Mouse (Mus musculus): ENCODE measurements around the gene Cfdp1. TPM values are rescaled to one million over a fixed set of nuclear protein-coding genes. Genes with fewer than 3 reads are reported as not detected.

Cfdp1 gene
- total RNA-seq, 2 experiments from 2014 or later: 33.4 to 35.2 TPM

DNA sequence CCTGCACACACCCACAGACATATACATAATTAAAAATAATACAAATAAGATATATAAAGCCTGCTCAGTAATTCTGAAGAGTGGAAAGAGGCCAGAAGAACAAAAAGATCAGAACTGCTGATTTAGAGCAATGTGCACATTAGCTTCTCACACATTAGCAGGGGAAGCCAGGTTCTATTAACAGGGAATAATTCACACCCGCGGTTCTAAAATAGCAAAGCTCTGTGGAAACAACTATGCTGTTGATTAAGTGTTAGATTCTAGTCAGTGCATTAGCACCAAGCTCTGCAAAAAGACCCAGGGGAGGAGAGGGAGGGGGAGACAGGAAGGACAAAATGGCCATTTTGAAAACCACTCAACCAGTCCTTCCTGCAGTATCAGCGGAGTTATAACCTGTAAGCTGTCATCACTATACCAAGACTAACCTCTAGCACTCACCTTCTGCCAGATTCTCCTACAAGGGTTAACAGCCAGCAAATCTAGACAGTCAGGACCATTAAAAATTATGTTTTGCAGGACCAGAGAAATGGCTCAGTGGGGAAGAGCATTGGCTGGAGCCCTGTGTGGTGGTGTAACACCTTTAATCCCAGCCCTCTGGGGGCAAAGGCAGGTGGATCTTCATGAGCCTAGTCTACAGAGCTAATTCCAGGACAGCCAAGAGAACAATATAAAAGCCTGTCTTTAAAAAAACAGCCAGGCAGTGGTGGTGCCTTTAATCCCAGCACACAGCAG is 45.0 kb downstream of the Cfdp1 start:
- intact Hi-C loops (cut with DNase I): no loop called here
- no peak for DNase-seq

DNA sequence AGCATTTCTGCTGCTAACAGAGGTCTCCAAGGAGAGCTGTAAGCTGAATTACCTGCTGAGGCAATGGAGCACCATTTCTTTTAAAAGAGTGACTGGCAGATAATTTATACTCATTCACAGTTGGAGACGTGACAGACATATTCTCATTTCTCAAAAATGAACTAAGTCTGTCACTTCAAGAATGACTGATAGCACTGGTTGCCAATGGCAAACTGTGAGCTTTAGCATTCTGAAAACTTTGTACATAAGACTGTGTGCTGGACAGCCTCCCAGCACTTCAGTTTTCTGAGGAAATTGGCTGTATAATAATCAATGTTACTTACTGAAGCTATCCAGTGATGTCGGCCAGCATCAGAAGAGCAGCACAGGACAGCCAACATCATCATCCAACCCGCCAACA is 46.1 kb downstream of the Cfdp1 start:
- DNase-seq: no peak
- intact Hi-C loops (cut with DNase I): no loop called here

DNA sequence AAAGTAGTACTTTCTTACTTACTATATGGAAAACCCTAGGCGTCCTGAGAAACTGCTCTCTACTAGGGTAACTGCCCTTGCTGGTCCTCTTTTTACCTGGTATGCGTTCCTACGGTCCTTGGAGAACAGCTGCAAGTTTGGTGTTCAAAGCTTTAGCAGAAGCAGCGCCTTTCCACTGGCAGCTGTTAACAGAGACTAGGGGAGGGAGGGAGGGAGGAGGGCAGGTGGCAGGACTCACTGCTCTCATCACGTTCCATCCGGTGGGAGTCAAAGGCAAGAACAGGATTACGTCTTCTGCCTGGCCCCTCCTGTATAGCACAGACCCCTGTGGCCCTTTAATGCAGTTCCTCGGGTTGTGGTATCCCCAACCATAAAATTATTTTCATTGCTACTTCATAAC is 50.7 kb downstream of the Cfdp1 start:
- intact Hi-C loops (cut with DNase I): no loop called here
- DNase-seq: no peak

DNA sequence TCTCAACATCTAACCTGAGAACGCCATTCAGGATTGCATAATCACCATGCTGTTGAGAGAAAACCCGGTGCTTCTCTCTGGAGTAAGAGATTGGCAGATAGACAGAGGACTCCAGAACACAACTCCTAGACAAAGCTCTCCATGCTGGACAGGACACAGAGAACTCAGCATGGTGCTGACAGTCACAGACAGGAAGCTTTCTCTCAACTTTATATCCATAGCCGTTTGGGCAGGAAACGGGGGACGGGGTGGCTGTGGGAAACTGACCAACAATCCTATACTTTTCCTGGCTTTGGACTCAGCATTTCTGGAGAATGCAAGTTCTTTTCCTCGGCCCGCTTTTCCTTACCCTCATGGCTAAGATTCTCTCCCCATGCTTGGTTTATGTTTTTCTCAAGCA is 51.8 kb downstream of the Cfdp1 start:
- no peak for DNase-seq
- intact Hi-C loops (cut with DNase I): no loop called here

DNA sequence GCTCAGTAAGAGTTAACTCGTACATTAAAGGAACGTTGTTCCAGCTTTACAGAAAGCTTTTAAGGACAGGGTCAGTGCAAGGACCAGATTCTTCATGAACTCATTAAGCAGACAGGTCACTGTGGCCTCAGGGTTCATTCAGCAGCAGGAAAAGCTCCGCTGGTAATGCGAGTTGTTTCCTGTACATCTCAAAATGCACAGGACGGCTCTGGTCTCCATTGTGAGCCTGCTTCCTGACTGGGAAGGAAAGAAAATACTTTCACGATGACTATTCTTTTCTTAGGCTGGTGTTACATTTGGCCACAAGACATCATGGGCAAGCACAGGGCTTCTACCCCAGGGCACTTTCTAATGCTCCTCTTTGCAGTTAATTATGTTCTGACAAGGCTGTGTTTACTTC is 52.6 kb downstream of the Cfdp1 start:
- DNase-seq: no peak
- intact Hi-C loops (cut with DNase I): no loop called here

DNA sequence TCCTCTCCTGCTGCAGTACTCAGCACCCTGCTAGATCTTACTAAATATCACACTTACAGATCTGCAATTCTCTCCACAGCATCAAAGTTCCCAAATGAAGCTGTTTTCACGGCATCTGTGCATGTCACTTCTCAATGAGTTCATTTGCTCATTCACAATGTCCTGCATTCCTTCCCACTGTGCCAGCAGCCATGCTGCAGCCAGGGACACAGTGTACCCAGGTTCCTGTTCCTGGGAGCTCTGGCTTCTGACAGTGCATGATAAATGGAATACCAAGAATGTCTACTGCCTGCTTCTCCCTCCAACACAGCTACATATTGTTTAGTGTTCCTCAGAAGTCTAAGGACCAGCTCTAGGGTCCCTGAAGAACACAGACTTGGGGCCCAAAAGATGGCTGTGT is 57.6 kb downstream of the Cfdp1 start:
- DNase-seq: peak in 1 of 2 experiments; percentile 42
- intact Hi-C loops (cut with DNase I): no loop called here

DNA sequence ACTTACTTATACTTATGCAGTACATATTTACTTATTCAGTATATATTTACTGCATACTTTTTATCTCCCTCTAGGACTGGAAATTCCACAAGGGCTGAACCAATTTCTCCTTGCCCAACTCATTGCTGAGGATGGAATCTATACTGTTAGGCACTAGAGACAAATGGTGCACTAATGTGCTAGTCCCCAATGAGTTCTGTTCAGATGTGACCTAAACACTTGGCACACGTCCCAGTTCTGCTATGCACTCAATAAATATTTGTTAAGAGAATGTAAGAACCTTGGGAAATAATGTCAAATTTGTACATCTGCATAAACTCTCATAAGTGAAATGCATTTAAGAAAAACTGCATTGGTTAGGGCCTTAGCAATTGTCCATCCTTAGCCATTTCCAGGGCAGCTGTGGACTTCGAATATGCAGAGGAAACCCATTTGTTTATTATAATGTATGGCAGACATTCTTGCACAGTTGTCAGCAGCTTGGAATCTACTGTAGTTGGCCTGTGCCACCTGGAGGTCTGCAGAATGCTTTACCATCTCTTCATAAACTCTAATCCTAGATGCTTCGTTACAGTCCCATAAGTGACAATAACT is 60.7 kb downstream of the Cfdp1 start:
- intact Hi-C loops (cut with DNase I): no loop called here
- DNase-seq: no peak

DNA sequence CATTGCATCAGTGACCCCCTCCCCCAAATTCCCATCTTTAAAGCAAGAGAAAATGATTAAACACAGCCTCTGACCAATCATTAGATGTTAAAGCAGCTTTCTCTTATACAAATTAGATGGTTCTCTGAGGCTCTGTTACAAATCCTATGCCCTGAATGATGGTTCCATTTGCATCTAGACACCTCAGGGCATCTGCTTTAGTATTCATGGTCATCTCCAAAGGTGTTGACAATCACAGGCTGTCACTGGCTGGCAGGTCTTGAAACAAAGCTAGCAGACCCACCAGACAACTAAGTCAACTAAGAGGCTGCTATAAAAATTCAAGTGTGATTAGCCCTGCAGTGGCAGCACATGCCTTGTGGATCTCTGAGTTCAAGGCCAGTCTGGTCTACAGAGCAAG is 64.5 kb downstream of the Cfdp1 start:
- no peak for DNase-seq
- intact Hi-C loops (cut with DNase I): loop anchor here (5.0 kb wide), 1 partner anchor 33 kb away; no protein-coding TSS in a partner anchor

DNA sequence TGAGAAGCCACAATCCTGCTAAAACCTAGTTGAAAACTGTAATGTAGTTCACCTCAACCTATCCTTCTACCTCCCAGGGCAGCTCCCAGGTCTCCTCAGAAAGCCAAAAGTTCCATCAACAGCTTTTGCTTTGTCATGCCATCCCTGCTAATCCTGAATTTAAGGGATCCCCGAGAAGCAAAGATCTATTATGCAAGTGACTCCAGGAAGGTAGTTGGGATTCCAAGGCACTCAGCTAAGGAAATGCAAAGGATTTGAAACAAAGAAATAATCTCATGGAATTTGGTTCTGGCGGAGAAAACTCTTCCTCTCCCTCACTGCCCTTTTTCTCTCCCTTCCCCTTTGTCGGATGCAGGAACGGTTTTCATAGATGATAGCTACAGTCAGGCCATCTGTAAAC is 64.9 kb downstream of the Cfdp1 start:
- no peak for DNase-seq
- intact Hi-C loops (cut with DNase I): loop anchor here (5.0 kb wide), 1 partner anchor 33 kb away; no protein-coding TSS in a partner anchor

DNA sequence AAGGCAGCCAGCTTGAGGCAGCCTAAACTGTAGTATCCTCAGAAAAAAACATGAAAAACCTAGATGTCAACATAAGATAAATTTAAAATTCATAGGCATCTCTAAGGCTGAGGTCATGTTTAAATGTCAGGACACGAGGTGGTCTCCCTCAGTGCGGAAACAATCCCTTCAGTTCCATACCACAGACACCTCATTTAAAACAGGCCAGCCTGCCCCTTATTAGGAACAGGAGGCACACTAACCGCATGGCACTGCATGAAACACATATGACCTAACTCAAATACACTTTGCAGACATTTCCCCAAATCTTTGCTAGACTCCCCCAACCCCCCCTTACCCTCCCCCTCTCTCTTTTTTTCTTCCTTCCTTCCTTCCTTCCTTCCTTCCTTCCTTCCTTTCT is 65.6 kb downstream of the Cfdp1 start:
- intact Hi-C loops (cut with DNase I): loop anchor here (5.0 kb wide), 1 partner anchor 34 kb away; no protein-coding TSS in a partner anchor
- no peak for DNase-seq

DNA sequence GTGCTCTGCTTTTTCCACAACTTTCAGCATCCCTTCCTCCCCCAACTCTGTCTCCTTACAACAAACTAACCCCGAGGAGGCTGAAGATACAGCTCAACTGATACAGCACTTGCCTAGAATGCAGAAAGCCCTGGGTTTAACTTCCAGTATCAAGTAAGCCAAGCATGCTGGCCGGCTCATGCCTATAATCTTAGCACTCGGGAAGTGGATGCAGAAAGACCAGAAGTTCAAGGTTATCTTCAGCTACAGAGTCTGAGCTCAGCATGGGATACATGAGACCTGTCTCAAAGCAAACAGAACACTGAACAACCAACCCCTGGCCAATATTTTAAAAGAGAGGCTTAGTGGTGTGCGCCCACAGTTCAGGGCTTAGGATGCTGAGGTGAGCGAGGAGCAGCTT is 66.0 kb downstream of the Cfdp1 start:
- intact Hi-C loops (cut with DNase I): loop anchor here (5.0 kb wide), 1 partner anchor 34 kb away; no protein-coding TSS in a partner anchor
- DNase-seq: no peak

DNA sequence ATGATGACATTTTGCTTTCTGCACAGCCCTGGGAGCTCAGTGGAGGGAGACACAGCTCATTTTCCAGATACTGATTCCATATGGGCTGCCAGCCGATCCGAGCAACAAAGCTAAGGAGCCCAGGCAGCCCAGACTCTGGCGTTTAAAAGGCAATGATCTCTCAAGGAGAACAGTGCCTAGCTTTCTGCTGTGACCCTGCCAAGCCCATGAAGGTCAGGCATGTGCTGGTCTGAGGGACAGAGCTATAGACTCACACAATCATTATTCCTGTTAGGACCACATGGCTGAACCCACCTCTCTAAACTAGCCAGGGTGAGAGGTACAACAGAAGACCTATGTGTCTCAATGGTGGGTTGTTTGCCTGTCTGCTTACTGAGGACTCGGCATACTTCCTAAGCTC is 66.4 kb downstream of the Cfdp1 start:
- no peak for DNase-seq
- intact Hi-C loops (cut with DNase I): loop anchor here (5.0 kb wide), 1 partner anchor 35 kb away; no protein-coding TSS in a partner anchor

DNA sequence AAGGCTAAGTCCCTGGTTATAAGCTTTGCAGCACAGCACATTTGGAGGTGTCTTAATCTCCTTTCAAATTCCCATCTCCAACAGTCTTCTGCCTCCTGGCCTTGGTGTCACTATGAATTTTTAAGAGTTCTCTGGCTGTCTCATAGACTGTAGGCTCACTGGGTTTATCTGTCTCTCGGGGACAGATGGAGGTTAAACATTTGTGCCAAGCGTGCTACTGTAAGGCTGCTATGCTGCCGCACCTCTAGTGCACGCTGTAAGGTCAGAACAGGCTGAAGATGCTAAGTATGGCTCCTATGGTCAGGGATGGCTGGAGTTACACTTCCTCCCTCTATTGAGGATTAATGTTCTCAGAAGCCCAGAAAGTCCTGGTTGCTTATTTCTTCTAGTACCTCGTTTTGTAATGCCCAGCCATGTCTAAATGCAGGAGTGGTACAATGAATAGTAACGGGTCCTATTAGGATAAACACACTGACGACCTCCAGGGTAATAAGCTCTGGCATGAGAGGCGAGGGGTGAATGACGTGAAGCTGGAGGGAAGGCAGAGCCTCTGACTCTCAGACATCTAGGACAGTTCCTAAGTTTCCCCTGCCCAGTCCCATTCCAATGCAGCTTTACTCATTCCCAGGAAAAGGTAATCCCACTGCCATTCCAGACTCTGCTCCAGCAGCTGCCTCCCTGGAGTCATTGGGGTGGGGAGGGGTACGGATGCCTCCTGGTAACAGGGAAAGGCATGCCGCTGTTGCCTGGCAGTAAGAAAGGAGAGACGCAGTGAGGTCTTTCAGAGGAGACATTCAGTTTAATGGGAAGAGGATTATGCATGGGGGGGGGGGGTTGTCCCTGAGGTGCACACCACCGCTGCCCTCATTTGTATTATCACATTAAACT is 67.1 kb downstream of the Cfdp1 start:
- intact Hi-C loops (cut with DNase I): loop anchor here (5.0 kb wide), 1 partner anchor 35 kb away; no protein-coding TSS in a partner anchor

DNA sequence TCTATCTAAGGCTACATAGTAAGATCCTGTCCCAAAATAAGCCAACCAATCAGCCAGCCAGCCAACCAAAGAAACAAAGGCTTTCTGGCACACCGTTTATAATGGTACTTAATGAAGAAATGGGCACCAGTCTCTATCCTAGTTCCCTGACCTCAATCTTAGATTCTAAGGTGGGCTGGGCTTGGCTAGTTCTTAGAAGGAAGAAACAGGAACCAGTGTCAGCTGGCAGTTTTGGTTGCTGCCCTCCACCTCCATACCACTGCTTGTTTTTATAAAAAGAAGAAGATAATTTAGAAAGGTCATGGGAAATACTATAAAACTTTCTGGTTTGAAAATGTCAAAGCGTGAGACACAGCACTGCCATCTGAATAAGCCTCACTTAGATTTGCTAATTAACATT is 68.0 kb downstream of the Cfdp1 start:
- intact Hi-C loops (cut with DNase I): loop anchor here (5.0 kb wide), 1 partner anchor 36 kb away; no protein-coding TSS in a partner anchor
- no peak for DNase-seq

More for the DNA sequence above, 67.1 kb downstream of the Cfdp1 start:
- no peak for DNase-seq

DNA sequence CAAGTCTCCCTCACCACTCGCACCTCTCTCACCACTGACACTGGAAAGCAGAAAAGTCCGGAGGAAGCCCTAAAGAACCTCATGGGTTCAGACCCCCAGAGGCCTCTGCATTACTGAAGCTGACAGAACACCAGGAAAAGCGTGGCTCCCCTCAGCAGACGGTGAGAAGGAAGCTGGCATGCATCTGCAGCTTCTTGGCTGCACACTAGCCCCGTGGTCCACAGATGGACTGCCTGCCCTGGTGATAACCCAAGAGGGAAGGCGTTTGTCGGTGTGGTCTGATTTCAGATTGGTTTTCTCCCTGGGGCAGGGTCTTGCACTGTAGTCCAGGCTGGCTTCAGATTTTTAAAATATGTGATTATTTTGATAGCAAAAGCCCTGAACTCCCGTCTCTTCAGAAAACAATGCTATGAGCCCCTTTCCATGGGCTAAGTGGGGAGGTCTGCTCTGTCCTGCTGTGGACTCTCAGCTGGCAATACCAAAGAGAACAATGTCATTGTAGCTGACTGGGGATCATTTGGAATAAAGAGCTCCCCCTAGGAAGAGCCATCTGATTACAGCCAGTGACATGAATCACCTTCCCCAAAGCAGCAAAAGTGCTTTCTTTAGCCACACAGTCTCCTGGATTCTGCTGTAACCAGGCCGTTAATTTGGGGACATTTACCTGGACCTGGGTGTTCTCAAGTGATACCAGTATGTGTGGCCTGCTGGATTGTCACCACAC is 71.3 kb downstream of the Cfdp1 start:
- no peak for DNase-seq
- intact Hi-C loops (cut with DNase I): no loop called here

DNA sequence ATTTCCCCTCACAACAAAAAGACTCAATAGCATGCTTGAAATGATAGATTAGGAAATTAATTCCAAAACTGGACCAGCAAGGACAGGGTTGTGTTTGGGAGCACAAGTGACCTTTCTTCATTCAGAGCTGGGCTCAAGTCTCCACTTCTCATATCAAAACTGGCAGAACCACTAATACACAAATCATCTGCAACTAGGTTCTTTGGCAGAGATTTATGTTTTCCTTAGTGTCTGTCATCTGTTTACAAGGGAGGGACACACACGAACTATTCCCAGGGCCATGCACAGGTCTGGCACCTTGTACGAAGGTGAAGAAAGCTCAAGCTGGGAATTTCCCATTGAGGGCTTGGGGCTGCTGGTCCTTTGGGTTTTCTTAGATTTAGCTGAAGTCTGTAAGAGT is 71.9 kb downstream of the Cfdp1 start:
- intact Hi-C loops (cut with DNase I): no loop called here
- DNase-seq: no peak

DNA sequence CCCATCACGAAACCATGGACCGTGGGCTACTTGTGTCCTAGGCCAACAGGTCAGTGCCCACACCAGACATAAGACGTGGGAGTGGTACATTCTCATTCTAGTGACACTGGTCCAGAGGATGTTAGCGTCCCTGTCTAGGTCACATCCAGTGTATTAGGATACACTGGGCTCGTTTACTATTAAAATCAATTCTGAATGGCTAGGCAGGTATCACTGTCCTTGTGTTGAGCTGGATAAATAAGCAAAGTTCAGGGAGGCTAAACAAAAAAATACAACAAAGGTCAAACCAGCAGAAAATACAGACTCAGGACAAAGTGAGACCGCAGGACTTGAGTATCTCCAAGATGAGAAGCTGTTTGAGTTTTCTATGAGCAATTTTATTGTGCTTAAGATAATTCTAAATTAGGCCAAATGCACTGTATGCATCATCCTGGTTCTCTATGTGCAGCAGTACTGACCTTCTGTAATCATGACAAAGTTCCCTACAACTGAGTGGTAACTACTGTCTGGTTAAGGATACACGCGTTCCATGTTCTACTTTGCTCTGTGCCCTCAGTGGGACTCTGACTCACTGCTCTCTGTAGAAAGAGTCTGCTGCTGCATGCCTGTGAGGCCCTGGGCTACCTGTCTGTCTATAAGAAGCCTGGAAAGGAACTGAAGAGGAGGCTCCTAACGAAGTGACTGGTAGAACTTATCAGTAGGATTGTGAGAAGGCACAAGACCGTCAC is 73.2 kb downstream of the Cfdp1 start:
- intact Hi-C loops (cut with DNase I): no loop called here
- no peak for DNase-seq

DNA sequence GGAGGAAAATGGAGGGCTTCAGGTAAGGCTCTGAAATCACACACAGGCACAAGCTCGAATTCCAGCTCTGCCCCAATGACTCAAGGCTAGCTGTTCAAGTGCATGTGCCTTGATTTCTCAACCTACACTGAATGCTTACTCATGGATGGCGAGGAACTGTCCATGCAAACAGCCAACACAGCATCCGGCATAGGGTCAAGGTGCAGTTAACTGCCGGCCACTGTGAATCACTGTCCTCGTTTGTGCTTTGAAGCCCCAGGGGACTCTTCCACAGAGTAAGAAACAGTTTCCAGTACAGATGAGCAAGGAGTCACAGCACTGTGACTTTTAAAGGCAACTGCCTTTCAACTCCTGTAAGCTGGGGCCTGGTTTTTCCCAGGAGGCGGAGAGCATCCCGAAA is 74.4 kb downstream of the Cfdp1 start:
- intact Hi-C loops (cut with DNase I): no loop called here
- DNase-seq: no peak

DNA sequence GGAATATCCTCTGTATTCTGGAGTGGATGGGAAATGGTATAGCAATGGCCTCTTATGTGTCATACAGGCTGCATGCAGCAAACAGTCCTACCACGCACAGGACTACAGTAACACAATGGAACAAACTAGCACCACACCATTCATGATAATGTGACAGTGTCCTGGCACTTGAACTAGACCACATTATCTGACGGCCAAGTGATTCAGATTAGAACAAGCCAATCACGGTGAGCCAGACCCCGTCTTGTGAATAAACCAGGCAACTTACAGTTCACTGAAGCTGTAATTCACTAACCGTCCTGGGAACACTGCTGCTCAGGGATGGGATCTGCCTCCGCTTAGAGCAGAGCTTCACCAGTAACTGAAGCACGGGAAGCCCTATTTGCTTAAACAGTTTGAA is 75.3 kb downstream of the Cfdp1 start:
- intact Hi-C loops (cut with DNase I): no loop called here

DNA sequence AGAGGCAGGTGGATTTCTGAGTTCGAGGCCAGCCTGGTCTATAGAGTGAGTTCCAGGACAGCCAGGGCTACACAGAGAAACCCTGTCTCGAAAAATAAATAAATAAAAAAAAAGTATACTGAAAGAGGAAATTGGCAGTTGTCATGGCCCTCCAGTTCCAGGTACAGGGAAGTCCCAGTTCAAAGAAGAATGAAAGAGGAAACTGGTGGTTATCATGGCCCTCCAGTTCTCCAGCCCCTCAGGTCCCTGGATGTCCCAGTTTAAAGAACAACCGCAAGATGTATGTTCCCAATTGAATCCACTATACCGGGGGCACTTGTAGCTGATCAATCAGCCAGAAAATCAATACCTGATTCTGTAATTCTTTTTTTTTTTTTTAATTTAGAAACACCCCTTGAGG is 77.6 kb downstream of the Cfdp1 start:
- DNase-seq: no peak
- intact Hi-C loops (cut with DNase I): no loop called here

More for the DNA sequence above, 75.3 kb downstream of the Cfdp1 start:
- DNase-seq: no peak

Measured in heart, postnatal 36 days (tissue).